Mouse (Mus musculus): ENCODE data around the gene Ndufa8. TPM values are rescaled to one million over a fixed set of nuclear protein-coding genes. Genes with fewer than 3 reads are reported as not detected.

Ndufa8 gene
- polyA plus RNA-seq, 1 experiment = 86.4 TPM

GRCm38 (mm10) chr2:36013010-36013409 lies 36.2 kb downstream of the Ndufa8 start:
- no peak overlapping the region for H3K27ac ChIP-seq (ENCODE audit: insufficient read depth, low read depth, low read length)
- TF ChIP-seq CTCF (IDR thresholded peaks at IDR 0.05; ENCODE audit: low read depth, low read length) = no peak
- TF ChIP-seq POLR2A (IDR thresholded peaks at IDR 0.05; ENCODE audit: borderline replicate concordance, low read depth, low read length) = no peak
- no peaks in the 10 kb centered on the region for H3K4me1 ChIP-seq (ENCODE audit: control insufficient read depth, insufficient read depth, low read length)
- H3K4me3 ChIP-seq (ENCODE audit: insufficient read depth, low read length) = no peak overlapping the region

DNA sequence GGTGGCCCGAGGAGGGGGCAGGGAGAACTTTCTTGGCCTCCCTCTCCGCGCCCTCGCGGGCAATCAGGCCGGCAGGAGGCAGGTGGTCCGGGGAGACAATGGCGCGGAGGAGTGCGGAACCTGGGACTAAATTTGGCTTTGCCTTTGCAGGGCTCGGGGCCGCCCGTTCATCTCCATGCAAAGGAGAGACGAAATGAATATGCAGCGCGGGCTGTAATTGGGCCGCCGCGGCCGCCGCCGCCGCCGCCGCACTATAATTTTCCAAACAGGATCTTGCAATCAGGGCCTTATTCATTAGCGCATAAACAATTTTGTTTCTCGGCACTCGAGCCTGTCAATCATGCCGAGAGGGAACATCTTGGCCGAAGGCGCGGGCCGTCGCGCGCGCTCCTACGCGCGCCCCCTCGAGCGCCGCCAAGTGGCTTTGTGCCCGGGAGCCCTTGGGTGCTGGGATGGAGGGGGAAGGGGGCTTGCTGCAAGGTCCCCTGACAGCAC lies 37.8 kb downstream of the Ndufa8 start:
- TF ChIP-seq CTCF (IDR thresholded peaks at IDR 0.05; ENCODE audit: low read depth, low read length) = no peak
- no peak for TF ChIP-seq POLR2A (IDR thresholded peaks at IDR 0.05; ENCODE audit: borderline replicate concordance, low read depth, low read length)
- H3K4me3 ChIP-seq (ENCODE audit: insufficient read depth, low read length) = peak overlapping the region; percentile 24; the same call in 1 of the 2 replicates

GRCm38 (mm10) chr2:36010579-36010978 lies 38.6 kb downstream of the Ndufa8 start:
- no peak overlapping the region for H3K27ac ChIP-seq (ENCODE audit: insufficient read depth, low read depth, low read length)

More for the DNA sequence above, 37.8 kb downstream of the Ndufa8 start:
- H3K4me1 ChIP-seq (ENCODE audit: control insufficient read depth, insufficient read depth, low read length) = no peaks in the 10 kb centered on the region
- no peak overlapping the region for H3K27ac ChIP-seq (ENCODE audit: insufficient read depth, low read depth, low read length)

GRCm38 (mm10) chr2:36009386-36009785 lies 39.8 kb downstream of the Ndufa8 start:
- Histone ChIP-seq H3K4me3 (ENCODE audit: insufficient read depth, low read length) (no peak overlapping the region), H3K4me1 (ENCODE audit: control insufficient read depth, insufficient read depth, low read length) (no peaks in the 10 kb centered on the region), H3K27ac (ENCODE audit: insufficient read depth, low read depth, low read length) (no peak overlapping the region)
- no peak for TF ChIP-seq POLR2A (IDR thresholded peaks at IDR 0.05; ENCODE audit: borderline replicate concordance, low read depth, low read length)
- TF ChIP-seq CTCF (IDR thresholded peaks at IDR 0.05; ENCODE audit: low read depth, low read length) = peak; percentile 71

More at GRCm38 (mm10) chr2:36010579-36010978, 38.6 kb downstream of the Ndufa8 start:
- no peak overlapping the region for H3K4me3 ChIP-seq (ENCODE audit: insufficient read depth, low read length)
- no peak for TF ChIP-seq CTCF (IDR thresholded peaks at IDR 0.05; ENCODE audit: low read depth, low read length)
- no peak for TF ChIP-seq POLR2A (IDR thresholded peaks at IDR 0.05; ENCODE audit: borderline replicate concordance, low read depth, low read length)
- H3K4me1 ChIP-seq (ENCODE audit: control insufficient read depth, insufficient read depth, low read length) = no peaks in the 10 kb centered on the region

DNA sequence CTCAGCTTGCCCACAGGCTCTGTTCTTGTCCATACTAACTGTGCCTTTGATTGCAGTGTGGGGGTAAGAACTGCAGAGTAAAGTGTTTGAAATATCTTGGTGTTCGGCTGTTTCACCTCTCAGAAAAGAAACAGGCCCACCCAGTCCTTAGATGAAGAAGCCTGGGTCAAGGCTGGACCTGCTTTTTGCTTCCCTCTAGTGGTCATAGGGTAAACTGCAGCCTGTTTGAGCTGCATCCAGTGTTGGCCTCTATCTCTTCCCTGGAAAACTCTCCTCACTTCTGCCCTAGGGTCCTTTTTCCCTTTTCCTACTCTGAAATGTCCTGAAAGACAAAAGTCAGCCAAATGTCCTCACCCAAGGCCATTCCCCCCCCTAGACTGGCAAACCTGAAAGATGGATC lies 41.1 kb downstream of the Ndufa8 start:
- Histone ChIP-seq H3K4me1 (ENCODE audit: control insufficient read depth, insufficient read depth, low read length) (no peaks in the 10 kb centered on the region), H3K27ac (ENCODE audit: insufficient read depth, low read depth, low read length) (no peak overlapping the region), H3K4me3 (ENCODE audit: insufficient read depth, low read length) (no peak overlapping the region)
- TF ChIP-seq CTCF (IDR thresholded peaks at IDR 0.05; ENCODE audit: low read depth, low read length) (peak; percentile 29; the same call in 1 of the 2 replicates), POLR2A (IDR thresholded peaks at IDR 0.05; ENCODE audit: borderline replicate concordance, low read depth, low read length) (no peak)

DNA sequence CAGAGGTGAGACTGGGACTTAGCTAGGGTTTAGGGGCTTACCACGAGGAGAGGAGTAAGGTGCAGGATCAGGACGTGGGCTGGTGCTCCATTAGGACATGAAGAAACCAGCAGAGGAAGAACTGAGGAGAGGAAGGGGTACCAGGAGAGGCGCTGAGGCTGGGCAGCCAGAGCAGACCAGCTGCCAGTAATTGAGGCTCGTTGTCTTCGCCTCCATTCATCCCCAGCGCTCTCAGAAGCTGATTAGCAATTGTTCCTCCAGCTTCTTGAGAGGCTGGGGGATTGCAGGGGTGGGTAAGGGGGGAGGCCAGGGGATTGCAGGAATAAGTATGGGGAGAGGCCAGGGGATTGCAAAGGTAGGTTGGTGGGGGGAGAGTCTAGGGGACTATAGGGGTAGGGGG lies 47.0 kb downstream of the Ndufa8 start:
- H3K27ac ChIP-seq (ENCODE audit: insufficient read depth, low read depth, low read length) = no peak overlapping the region
- TF ChIP-seq CTCF (IDR thresholded peaks at IDR 0.05; ENCODE audit: low read depth, low read length) = no peak
- no peak for TF ChIP-seq POLR2A (IDR thresholded peaks at IDR 0.05; ENCODE audit: borderline replicate concordance, low read depth, low read length)
- no peak overlapping the region for H3K4me3 ChIP-seq (ENCODE audit: insufficient read depth, low read length)
- H3K4me1 ChIP-seq (ENCODE audit: control insufficient read depth, insufficient read depth, low read length) = peaks cover 6% of the 10 kb centered on the region

GRCm38 (mm10) chr2:36000390-36000789 lies 48.8 kb downstream of the Ndufa8 start:
- Histone ChIP-seq H3K4me1 (ENCODE audit: control insufficient read depth, insufficient read depth, low read length) (peaks cover 8% of the 10 kb centered on the region), H3K27ac (ENCODE audit: insufficient read depth, low read depth, low read length) (no peak overlapping the region), H3K4me3 (ENCODE audit: insufficient read depth, low read length) (no peak overlapping the region)
- TF ChIP-seq CTCF (IDR thresholded peaks at IDR 0.05; ENCODE audit: low read depth, low read length) (no peak), POLR2A (IDR thresholded peaks at IDR 0.05; ENCODE audit: borderline replicate concordance, low read depth, low read length) (no peak)

DNA sequence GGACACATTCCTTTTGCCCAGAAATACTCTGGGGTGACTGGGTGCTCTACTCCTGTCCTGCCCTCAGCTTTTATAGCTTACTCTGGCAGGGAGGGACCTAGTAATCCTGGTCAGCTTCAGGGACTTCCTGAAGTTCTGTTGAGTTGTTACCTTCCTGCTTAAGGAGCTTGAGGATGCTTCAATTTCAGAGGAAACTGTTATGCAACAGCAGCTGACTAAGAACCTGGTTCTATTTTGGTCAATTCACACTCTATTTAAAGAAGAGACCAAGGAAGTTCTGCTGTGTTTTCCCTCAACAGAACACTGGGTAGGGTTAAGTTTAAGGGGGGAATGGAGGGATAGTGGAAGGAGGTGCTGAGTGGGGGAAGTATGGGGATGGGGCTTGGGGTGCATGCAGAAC lies 50.0 kb downstream of the Ndufa8 start:
- TF ChIP-seq CTCF (IDR thresholded peaks at IDR 0.05; ENCODE audit: low read depth, low read length) (no peak), POLR2A (IDR thresholded peaks at IDR 0.05; ENCODE audit: borderline replicate concordance, low read depth, low read length) (no peak)
- no peak overlapping the region for H3K27ac ChIP-seq (ENCODE audit: insufficient read depth, low read depth, low read length)
- H3K4me3 ChIP-seq (ENCODE audit: insufficient read depth, low read length) = no peak overlapping the region
- peaks cover 8% of the 10 kb centered on the region for H3K4me1 ChIP-seq (ENCODE audit: control insufficient read depth, insufficient read depth, low read length)

DNA sequence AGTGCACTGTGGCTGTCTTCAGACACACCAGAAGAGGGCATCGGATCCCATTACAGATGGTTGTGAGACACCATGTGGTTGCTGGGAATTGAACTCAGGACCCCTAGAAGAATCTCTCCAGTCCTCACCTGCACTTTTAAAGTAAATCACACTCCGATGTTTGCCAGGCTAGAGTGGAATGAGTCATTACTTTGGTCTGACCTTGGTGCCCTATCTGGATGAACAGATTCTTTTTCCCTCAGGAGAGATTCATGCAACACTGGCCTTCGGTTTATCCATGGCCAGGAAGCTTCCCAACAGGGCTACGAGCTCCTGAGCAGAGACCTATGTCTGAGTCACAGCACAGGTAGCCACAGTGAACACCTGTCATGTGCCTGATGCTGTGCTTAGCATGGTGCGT lies 50.8 kb downstream of the Ndufa8 start:
- Histone ChIP-seq H3K27ac (ENCODE audit: insufficient read depth, low read depth, low read length) (no peak overlapping the region), H3K4me1 (ENCODE audit: control insufficient read depth, insufficient read depth, low read length) (peaks cover 8% of the 10 kb centered on the region), H3K4me3 (ENCODE audit: insufficient read depth, low read length) (no peak overlapping the region)
- TF ChIP-seq POLR2A (IDR thresholded peaks at IDR 0.05; ENCODE audit: borderline replicate concordance, low read depth, low read length) (no peak), CTCF (IDR thresholded peaks at IDR 0.05; ENCODE audit: low read depth, low read length) (no peak)

- Histone ChIP-seq H3K4me1 (ENCODE audit: control insufficient read depth, insufficient read depth, low read length) (peaks cover 8% of the 10 kb centered on the region), H3K4me3 (ENCODE audit: insufficient read depth, low read length) (no peak overlapping the region), H3K27ac (ENCODE audit: insufficient read depth, low read depth, low read length) (no peak overlapping the region)
- no peak for TF ChIP-seq POLR2A (IDR thresholded peaks at IDR 0.05; ENCODE audit: borderline replicate concordance, low read depth, low read length)
- TF ChIP-seq CTCF (IDR thresholded peaks at IDR 0.05; ENCODE audit: low read depth, low read length) = no peak
Observed at GRCm38 (mm10) chr2:35996753-35997152, 52.5 kb downstream of the Ndufa8 start.
